Mouse (Mus musculus): ENCODE measurements around the gene Nphp3. TPM values are rescaled to one million over a fixed set of nuclear protein-coding genes. Genes with fewer than 3 reads are reported as not detected.

Nphp3 gene
- total RNA-seq, 4 experiments from 2014 or later = 5.4 to 12.6 (median 7.6) TPM

GRCm38 (mm10) chr9:104064571-104064970 lies 62.2 kb downstream of the Nphp3 start:
- no peak for DNase-seq

- no peak for DNase-seq
Observed at GRCm38 (mm10) chr9:104070241-104070640, 67.9 kb downstream of the Nphp3 start.

DNA sequence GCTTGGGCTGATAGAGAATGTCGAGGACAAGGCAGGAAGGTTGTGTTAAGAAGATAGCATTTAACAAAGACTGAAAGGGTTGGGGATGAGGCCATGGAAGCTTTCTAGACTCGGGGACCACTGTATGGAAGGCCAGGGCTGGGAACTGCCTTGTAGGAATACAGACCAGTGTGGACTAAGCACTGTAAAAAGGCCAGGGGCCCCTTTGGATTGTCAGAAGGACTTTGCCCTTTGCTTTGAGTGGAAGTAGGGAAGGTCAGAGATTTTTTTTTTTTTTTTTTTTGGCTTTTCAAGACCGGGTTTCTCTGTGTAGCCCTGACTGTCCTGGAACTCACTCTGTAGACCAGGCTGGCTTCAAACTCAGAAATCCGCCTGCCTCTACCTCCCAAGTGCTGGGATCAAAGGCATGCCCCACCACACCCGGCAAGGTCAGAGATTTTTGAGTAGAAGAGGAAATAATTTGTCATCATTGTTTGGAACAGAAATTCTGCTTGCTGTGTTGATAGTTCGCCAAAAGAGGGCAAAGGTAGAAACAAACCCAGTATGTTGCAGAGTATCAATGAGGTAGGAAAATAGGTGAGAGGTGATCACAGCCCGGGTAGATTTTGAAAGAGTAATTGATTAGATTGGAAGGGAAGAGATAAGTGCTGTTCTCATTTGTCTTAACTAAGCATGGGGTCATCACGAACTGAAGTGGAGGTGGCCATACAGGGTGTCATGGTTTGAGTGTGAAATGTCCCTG lies 68.7 kb downstream of the Nphp3 start:
- DNase-seq = no peak

DNA sequence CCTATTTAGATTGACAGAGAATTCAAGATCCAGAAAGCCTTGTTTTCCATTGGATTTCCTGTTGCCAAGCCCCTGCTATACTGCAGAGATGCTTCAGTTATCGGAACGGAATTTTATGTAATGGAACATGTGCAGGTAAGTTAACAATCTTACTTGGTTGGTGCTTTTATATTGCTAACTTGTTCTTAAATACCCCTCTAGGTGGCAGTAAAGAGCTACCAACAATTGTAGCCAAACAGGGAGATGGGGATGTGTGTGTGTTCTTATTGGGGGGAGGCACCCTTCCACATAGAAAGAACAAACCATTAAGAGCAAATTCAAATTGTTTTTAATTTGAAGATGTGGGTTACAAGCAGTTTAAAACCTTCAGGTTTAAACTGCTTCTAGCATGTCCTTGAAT lies 73.5 kb downstream of the Nphp3 start:
- no peak for DNase-seq

- DNase-seq = no peak
Observed at GRCm38 (mm10) chr9:104078780-104079179, 76.4 kb downstream of the Nphp3 start.

GRCm38 (mm10) chr9:104079379-104079778 lies 77.0 kb downstream of the Nphp3 start:
- peak; percentile 14 for DNase-seq

DNA sequence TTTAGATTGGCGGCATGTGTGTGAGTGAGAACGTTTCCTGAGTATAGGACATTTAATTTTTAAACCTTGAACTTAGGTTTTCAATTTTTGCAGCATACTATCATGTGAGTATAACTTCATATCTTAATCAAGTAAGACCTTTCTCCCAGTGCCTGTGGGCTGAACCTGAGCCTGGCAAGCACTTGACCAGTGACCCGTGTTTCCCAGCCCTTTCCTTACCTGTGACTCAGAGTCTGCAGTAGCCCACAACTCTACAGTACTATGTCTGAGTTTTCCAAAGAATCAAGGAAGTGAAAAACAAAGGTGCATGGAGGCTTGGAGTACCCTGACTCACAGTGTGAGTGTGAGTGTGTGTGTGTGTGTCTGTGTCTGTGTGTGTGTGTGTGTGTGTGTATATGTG lies 77.7 kb downstream of the Nphp3 start:
- no peak for DNase-seq

DNA sequence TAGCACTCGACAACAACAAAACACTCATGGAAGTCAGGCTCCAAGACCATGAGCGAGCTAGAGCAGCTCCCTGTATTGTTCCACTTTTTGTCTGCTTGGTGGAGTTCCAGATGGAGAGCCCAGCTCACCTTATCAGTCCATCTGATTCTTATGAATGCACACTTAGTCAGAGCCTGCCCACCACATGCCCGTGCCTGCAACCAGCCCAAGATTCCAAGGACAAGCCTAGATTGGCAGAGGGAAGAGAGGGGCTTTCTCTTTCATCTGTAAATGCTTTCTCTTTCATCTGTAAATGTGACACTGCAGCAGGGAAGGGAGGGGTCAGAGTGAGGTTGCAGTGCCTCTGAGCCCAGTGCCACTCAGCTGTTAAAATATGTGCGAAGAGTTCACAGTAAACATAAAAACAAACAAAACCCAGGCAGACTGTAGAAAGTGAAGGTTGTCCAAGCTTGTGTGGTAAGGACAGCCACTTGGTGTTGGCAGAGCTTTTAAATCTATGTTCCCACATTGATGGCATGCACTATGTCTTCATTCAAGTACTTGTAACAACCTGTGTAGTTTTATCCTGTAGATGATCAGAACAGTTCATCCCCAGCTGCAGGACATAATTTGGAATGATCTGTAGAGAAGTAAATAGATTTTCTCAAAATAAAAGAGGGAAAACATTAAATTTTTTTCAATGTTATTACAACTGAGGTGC lies 83.5 kb downstream of the Nphp3 start:
- DNase-seq = no peak

GRCm38 (mm10) chr9:104088555-104088954 lies 86.2 kb downstream of the Nphp3 start:
- DNase-seq = no peak

GRCm38 (mm10) chr9:104092945-104093344 lies 90.6 kb downstream of the Nphp3 start:
- no peak for DNase-seq

Other genes starting within 250 kb of the Nphp3 start
- gene Tmem108, start 240.7 kb upstream of the Nphp3 start, total RNA-seq (2022) = 1 to 10 TPM; 3.8 to 6.5 (median 5.1) TPM
- not detected for gene Gm28305, start 38.1 kb downstream of the Nphp3 start, total RNA-seq (2022)
- 10 to 100 TPM; 44.4 to 55.0 (median 47.9) TPM for gene Uba5, start 60.6 kb downstream of the Nphp3 start, total RNA-seq (2022)
- gene Acad11, start 60.8 kb downstream of the Nphp3 start, total RNA-seq (2022) = 10 to 100 TPM; 33.2 to 69.5 (median 51.8) TPM
- under 1 TPM in 2 of 4 experiments, not detected in 2; 0.15 to 0.25 TPM for gene Ackr4, start 124.4 kb downstream of the Nphp3 start, total RNA-seq (2022)